Mouse (Mus musculus) ES-E14 (cell line): ENCODE measurements around the gene Stat6. TPM values are rescaled to one million over a fixed set of nuclear protein-coding genes. Genes with fewer than 3 reads are reported as not detected.

Source experiments
- DNase-seq: peaks from one replicate; pipeline ENCODE4 v3.0.0-alpha.2; 2013; ENCODE audit warnings: low read depth, low spot score
- H3K27ac ChIP-seq: 2 replicates; pipeline ENCODE4 v1.5.1; 2012; ENCODE audit warnings: low read depth, mild to moderate bottlenecking, low read length, moderate library complexity, mixed read lengths; ENCODE audit not compliant: poor library complexity, insufficient read depth, severe bottlenecking
- H3K36me3 ChIP-seq: 2 replicates; pipeline ENCODE4 v1.6.1; 2012; ENCODE audit warnings: mild to moderate bottlenecking, low read length, moderate library complexity, mixed read lengths; ENCODE audit not compliant: control insufficient read depth, poor library complexity, insufficient read depth, severe bottlenecking
- H3K4me1 ChIP-seq, 2 experiments: fragments of 150-350 bp in 1 of 2; sonication (generic) in 1 of 2; 2 replicates each; pipeline ENCODE4 v1.6.1; 2012; ENCODE audit warnings: low read length in 2 of 2, mild to moderate bottlenecking in 1 of 2, mixed read lengths in 1 of 2; ENCODE audit not compliant: control insufficient read depth in 2 of 2, insufficient read depth in 2 of 2, poor library complexity in 1 of 2
- H3K4me3 ChIP-seq, 2 experiments: fragments of 150-350 bp in 1 of 2; sonication (generic) in 1 of 2; 2 replicates each; pipeline ENCODE4 v1.5.1; 2012; ENCODE audit warnings: low read length in 2 of 2, low read depth in 1 of 2, mild to moderate bottlenecking in 1 of 2, mixed read lengths in 1 of 2; ENCODE audit not compliant: insufficient read depth in 1 of 2, poor library complexity in 1 of 2, severe bottlenecking in 1 of 2
- H3K9ac ChIP-seq: 2 replicates; pipeline ENCODE4 v1.6.1; 2012; ENCODE audit warnings: low read depth, mild to moderate bottlenecking, low read length, mixed read lengths; ENCODE audit not compliant: poor library complexity, insufficient read depth, severe bottlenecking
- H3K9me3 ChIP-seq: fragments of 150-350 bp; sonication (generic); 2 replicates; pipeline ENCODE4 v1.6.1; 2012; ENCODE audit warnings: low read depth, mild to moderate bottlenecking, low read length; ENCODE audit not compliant: control insufficient read depth, insufficient read depth
- CHD2 ChIP-seq: IDR thresholded peaks from 2 replicates; pipeline ENCODE4 v1.6.1; 2014; ENCODE audit warnings: mild to moderate bottlenecking, low read depth, low read length, inconsistent platforms
- HCFC1 ChIP-seq: IDR thresholded peaks from 2 replicates; pipeline ENCODE4 v1.6.1; 2012; ENCODE audit warnings: low read length, inconsistent platforms, borderline replicate concordance; ENCODE audit not compliant: insufficient read depth
- MAFK ChIP-seq: IDR thresholded peaks from 2 replicates; pipeline ENCODE4 v1.6.1; 2014; ENCODE audit warnings: mild to moderate bottlenecking, low read depth, low read length, inconsistent platforms; ENCODE audit not compliant: insufficient read depth
- ZC3H11A ChIP-seq: IDR thresholded peaks from 2 replicates; pipeline ENCODE4 v1.6.1; 2012; ENCODE audit warnings: low read depth, mild to moderate bottlenecking, inconsistent platforms, low read length, borderline replicate concordance
- ZNF384 ChIP-seq: IDR thresholded peaks from 2 replicates; pipeline ENCODE4 v1.6.1; 2012; ENCODE audit warnings: low read depth, low read length, inconsistent platforms
- in situ Hi-C, 2 experiments: fragments of 600-800 bp; cut with MboI; formaldehyde crosslinking; loops; one replicate each; pipeline ENCODE4 v1.15.1; 2025; ENCODE audit warnings: low sequenced_read_pairs in 2 of 2, inconsistent platforms in 1 of 2; ENCODE audit not compliant: unreplicated experiment in 2 of 2
- total RNA-seq: library from RNA; depleted of rRNA; stranded (reverse); fragments of 300-350 nt; gene quantifications from 2 replicates; pipeline ENCODE4 v1.2.3, GENCODE M21; 2012

Stat6 gene
- total RNA-seq, 1 experiment = 18.6 TPM

DNA sequence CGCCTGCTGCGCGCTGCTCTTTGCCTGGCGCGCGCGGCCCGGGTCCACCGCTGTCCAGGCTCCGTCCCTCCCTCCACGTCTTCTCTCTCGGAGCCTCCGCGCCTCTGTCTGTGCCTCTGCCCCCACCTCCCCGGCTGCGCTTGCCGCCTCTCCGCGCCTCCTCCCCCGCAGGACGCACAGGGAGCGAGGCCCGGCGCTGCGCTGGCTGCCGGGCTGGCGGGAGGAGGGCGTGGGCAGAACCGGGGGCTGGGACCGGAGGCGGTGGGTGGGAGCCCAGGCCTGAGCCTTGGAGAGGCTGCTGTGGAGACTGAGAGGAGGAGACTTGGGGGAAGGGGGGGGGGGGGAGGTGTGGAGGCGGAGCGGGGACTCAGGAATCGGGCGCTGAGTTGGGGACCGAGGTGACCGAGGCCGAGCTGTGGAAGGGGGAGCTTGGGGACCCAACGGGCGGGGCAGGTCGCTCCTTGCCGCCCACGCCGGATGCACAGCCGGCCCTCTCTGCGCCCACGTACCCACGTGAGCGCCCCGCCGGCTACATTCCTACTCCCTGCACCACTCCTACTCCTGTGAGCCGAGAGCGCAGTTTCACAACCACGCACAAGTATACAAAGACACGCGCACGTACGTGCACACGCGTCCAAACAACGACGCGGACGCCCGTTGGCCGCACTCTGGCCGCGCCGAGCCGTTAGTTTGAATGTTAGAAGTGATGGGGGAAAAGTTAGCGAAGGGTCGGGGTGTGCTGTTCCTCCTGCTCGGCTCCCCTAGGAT lies 23.9 kb downstream of the Stat6 start, which contains the start of gene Nemp1:
Gene Nemp1 (plus strand): TSS at position 401 of the 768 bp plus-strand sequence.
- Histone ChIP-seq H3K27ac (peak within 1 kb of the TSS; percentile 79; the same call in 1 of the 2 replicates), H3K4me3 (peak within 1 kb of the TSS; percentile 53 to 79), H3K4me1 (peaks cover 0 to 29% of the 10 kb centered on the region in 2 experiments; a peak in 2 of 4 replicates), H3K9ac (peak within 1 kb of the TSS; percentile 64), H3K9me3 (no peaks in the 10 kb centered on the region), H3K36me3 (peaks cover 7% of the 10 kb centered on the region; the same call in 1 of the 2 replicates)
- no peak for DNase-seq
- in situ Hi-C loops = no loop called here
- TF ChIP-seq HCFC1 (no peak), MAFK (no peak), CHD2 (no peak), ZC3H11A (no peak), ZNF384 (no peak)

DNA sequence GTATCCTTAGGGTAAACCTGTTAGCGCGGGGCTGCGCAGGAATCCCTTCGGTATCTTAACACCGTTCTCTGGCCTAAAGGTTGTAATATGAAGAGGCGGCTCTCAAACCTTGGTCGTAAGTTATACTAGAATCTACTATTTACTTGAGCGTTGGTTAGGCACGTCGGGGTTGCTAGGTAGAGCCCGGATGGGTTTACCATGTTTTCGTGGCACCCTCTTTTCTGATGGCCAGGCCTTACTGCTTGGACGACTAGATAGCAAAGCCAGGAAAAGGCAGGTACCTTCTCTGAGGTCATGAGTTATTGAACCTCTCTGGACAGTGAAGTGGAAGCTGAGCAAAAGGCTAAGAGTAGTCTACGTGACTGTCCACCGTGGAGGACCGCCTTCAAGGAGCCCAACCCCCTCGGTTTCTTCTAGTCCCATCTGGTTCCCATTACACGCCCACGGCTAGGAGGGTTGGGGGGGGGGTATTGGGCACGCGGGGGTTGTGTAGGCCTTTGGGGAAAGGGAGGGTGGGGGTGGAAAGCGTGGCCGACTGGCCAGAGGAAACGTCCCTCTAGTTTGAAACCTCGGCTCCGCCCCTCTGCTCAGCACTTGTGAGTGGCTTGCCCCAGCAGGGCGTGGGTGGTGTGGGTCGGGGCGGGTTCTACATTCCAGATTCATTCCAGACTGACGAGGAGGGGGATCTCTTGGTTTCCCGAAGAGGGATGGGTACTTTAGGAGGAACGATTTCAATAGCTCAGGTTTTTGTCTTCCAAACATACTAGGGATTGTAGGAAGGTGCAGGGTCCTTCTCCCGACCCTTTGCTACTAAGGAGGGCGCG lies 24.7 kb downstream of the Stat6 start:
- TF ChIP-seq HCFC1 = no peak
- TF ChIP-seq ZC3H11A = no peak
- TF ChIP-seq MAFK = no peak
- no peak for TF ChIP-seq ZNF384
- no peak; the same call in 1 of the 2 replicates for TF ChIP-seq CHD2
- H3K4me1 ChIP-seq = peaks cover 0 to 29% of the 10 kb centered on the region in 2 experiments; a peak in 2 of 4 replicates
- peak overlapping the region; percentile 64 for H3K9ac ChIP-seq
- peak overlapping the region; percentile 79 for H3K27ac ChIP-seq
- in situ Hi-C loops = no loop called here
- H3K36me3 ChIP-seq = peaks cover 7% of the 10 kb centered on the region; the same call in 1 of the 2 replicates
- H3K4me3 ChIP-seq = peak overlapping the region; percentile 53 to 79
- DNase-seq = no peak
- no peaks in the 10 kb centered on the region for H3K9me3 ChIP-seq

DNA sequence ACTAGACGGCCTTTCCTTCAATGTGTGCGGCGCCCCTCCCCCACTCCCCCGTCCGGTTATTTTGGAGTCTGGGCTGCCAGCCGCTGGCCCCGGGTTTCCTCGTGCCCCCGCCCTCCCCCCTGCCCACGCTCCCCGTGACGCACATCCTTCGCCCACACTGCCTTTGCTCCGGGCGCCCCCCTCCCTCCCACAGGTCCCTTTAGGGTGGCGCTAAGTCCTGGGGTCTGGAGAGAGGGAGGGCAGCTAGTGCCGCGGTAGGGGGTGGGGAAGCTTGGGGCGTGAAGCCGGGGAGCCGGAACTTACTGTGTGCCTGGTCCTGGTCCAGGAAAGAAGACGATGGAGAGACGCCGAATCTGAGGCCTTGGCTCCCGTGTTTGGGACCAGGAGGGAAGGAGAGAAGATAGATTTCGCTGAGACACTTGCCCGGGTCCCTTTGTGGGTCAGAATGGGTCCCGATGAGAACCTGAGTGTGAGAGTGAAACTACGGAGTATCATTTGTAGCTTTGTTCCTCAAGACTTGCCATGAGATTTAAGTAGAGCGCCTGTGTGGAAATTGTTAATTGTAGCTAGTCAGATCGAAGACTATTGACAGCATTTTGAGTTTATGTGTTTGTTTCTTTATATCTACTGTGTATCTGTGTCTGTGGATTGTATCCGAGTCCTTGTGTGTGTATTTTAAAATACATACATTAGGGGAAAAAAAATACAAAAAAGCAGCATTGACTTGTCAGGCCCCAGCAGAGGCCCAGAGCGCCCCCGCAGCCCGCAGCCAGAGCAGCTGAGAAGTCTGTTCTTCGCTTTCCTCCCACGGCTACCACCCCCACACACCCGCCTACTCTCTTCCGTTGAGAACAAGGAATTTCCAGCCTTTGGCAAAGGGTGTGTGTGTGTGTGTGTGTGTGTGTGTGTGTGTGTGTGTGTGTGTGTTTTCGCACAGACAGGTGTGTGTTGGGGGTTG lies 25.6 kb downstream of the Stat6 start, which contains the start of gene Nab2:
Gene Nab2 (minus strand): TSS at position 476 of the 958 bp plus-strand sequence.
- Histone ChIP-seq H3K9ac (peak within 1 kb of the TSS; percentile 64), H3K36me3 (peaks cover 7% of the 10 kb centered on the region; the same call in 1 of the 2 replicates), H3K4me3 (peak within 1 kb of the TSS; percentile 53 to 79), H3K27ac (peak within 1 kb of the TSS; percentile 79), H3K9me3 (no peaks in the 10 kb centered on the region), H3K4me1 (peaks cover 0 to 23% of the 10 kb centered on the region in 2 experiments; a peak in 1 of 4 replicates)
- in situ Hi-C loops = no loop called here
- no peak for DNase-seq
- TF ChIP-seq ZC3H11A (no peak), MAFK (no peak), ZNF384 (no peak), HCFC1 (no peak), CHD2 (no peak; the same call in 1 of the 2 replicates)

DNA sequence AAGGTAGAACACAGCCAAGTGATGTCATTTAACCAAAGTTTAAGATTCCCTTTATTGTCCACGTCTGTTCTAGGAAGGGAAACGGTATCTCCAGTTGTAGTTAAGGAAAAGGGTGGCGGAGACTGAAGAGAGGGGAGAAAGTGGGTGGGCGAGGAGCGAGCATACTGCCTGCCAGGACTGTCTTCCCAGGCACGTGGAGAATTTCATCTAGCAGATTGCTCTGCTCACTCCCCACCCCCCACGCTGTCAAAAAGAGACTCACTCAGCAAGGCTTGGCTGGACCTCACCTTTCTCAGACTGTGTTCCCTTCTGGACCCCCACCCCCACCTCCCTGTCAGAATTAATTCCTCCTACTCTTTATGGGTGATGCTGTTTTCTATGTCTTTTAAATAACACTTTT lies 26.4 kb downstream of the Stat6 start:
- DNase-seq = no peak
- no peak overlapping the region for H3K4me3 ChIP-seq
- peaks cover 5% of the 10 kb centered on the region; the same call in 1 of the 2 replicates for H3K36me3 ChIP-seq
- H3K9me3 ChIP-seq = no peaks in the 10 kb centered on the region
- no peak for TF ChIP-seq MAFK
- no peak overlapping the region for H3K9ac ChIP-seq
- peaks cover 0 to 17% of the 10 kb centered on the region in 2 experiments; a peak in 1 of 4 replicates for H3K4me1 ChIP-seq
- no peak overlapping the region for H3K27ac ChIP-seq
- in situ Hi-C loops = no loop called here
